In the genomic region with DNA sequence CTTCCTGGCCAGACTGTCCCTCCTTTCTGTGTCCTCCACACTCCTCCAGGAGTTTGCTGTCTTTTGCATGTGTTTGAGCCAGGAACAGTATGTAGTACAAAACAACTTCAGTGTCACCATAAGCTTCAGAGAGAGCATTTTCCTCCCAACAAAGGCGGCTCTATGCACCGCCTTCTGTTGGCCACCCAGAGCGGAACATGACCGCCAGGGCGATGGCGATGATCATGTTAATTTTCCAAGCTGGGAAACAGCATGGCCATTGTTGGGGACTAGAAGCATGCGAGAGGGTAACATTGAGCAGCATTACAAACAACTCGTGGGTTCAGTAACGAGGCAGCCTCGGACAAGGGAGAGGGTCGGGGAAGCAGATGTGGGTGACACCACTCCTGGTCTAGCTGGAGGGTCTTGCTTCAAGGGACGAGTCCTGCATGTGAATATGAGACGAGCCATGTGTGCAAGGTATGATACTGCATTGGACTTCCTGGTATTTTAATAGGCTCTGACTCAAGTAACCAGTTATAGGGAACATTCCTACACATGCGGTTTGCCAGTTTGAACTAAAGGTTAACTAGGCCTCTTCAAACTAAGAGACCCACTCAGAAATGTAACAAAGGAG, we compare ENCODE assay signal across 14 mouse cellular contexts. TPM values are rescaled to one million over a fixed set of nuclear protein-coding genes. Genes with fewer than 3 reads are reported as not detected.
DNase-seq lines count a peak whose midpoint lies in the region; ATAC-seq lines count a peak whose summit lies in the region.
"Had no signal": no experiment of that assay in that cellular context is flagged by ENCODE, and none has a peak within 500 bp of the region (broad histone marks: within the 10 kb centered on the region; RNA-seq: fewer than 3 reads in every experiment).

No protein-coding gene starts in this region.

- no peak overlapping the region for H3K4me2 ChIP-seq in limb, embryonic 11.5 days (ENCODE audit: low read depth, severe bottlenecking)
- H3K4me2 ChIP-seq in forebrain, embryonic 13.5 days: no peak overlapping the region
- H3K4me2 ChIP-seq in hindbrain, embryonic 16.5 days (ENCODE audit: low read length): no peak overlapping the region
- H3K4me2 ChIP-seq in neural tube, embryonic 13.5 days: peak overlapping the region; percentile 5; the same call in 1 of the 2 replicates
- H3K4me2 ChIP-seq in liver, embryonic 12.5 days: no peak overlapping the region
- H3K4me2 ChIP-seq: embryonic facial prominence, embryonic 15.5 days; liver, embryonic 13.5 days had no signal

- no peak for DNase-seq in limb, embryonic 11.5 days (ENCODE audit: low spot score)
- DNase-seq in limb, embryonic 10.5 days (ENCODE audit: low spot score): no peak
- no peak for DNase-seq in kidney, postnatal 25 days
- DNase-seq: adrenal gland, postnatal 25 days; cerebellum, adult 9-11 months; liver, embryonic 13.5 days; thymus, postnatal 36 days had no signal

- H3K36me3 ChIP-seq in limb, embryonic 11.5 days (ENCODE audit: control insufficient read depth, insufficient read depth, low read length): no peaks in the 10 kb centered on the region
- H3K36me3 ChIP-seq in limb, embryonic 10.5 days: no peaks in the 10 kb centered on the region
- H3K36me3 ChIP-seq in forebrain, embryonic 13.5 days (ENCODE audit: poor library complexity, severe bottlenecking): no peaks in the 10 kb centered on the region
- H3K36me3 ChIP-seq in hindbrain, embryonic 16.5 days (ENCODE audit: control insufficient read depth, insufficient read depth, low read length): no peaks in the 10 kb centered on the region
- no peaks in the 10 kb centered on the region for H3K36me3 ChIP-seq in neural tube, embryonic 13.5 days
- no peaks in the 10 kb centered on the region for H3K36me3 ChIP-seq in liver, embryonic 12.5 days
- H3K36me3 ChIP-seq: embryonic facial prominence, embryonic 15.5 days; liver, embryonic 13.5 days had no signal

- H3K27ac ChIP-seq in limb, embryonic 11.5 days (replicated peaks; ENCODE audit: low read depth, low read length): peak overlapping the region; percentile 15; the same call in 1 of the 2 replicates
- no peak overlapping the region for H3K27ac ChIP-seq in limb, embryonic 10.5 days
- peak overlapping the region; percentile 23; the same call in 1 of the 2 replicates for H3K27ac ChIP-seq in forebrain, embryonic 13.5 days
- no peak overlapping the region for H3K27ac ChIP-seq in hindbrain, embryonic 16.5 days (ENCODE audit: low read depth, low read length)
- H3K27ac ChIP-seq in neural tube, embryonic 13.5 days (replicated peaks): peak overlapping the region; percentile 67
- no peak overlapping the region for H3K27ac ChIP-seq in liver, embryonic 12.5 days
- H3K27ac ChIP-seq: embryonic facial prominence, embryonic 15.5 days; liver, embryonic 13.5 days had no signal

- no peak overlapping the region for H3K9ac ChIP-seq in limb, embryonic 11.5 days (ENCODE audit: low read length)
- no peak overlapping the region for H3K9ac ChIP-seq in forebrain, embryonic 13.5 days
- no peak overlapping the region for H3K9ac ChIP-seq in hindbrain, embryonic 16.5 days (ENCODE audit: low read depth, low read length)
- H3K9ac ChIP-seq in neural tube, embryonic 13.5 days: no peak overlapping the region
- H3K9ac ChIP-seq in liver, embryonic 12.5 days: no peak overlapping the region
- H3K9ac ChIP-seq: embryonic facial prominence, embryonic 15.5 days; liver, embryonic 13.5 days had no signal

- H3K27me3 ChIP-seq in limb, embryonic 11.5 days (ENCODE audit: control insufficient read depth, insufficient read depth, low read length): no peaks in the 10 kb centered on the region
- H3K27me3 ChIP-seq in limb, embryonic 10.5 days (ENCODE audit: low read depth, poor library complexity, severe bottlenecking): no peaks in the 10 kb centered on the region
- no peaks in the 10 kb centered on the region for H3K27me3 ChIP-seq in forebrain, embryonic 13.5 days
- H3K27me3 ChIP-seq in hindbrain, embryonic 16.5 days (replicated peaks; ENCODE audit: control insufficient read depth, insufficient read depth, low read length): no peaks in the 10 kb centered on the region
- H3K27me3 ChIP-seq in neural tube, embryonic 13.5 days: no peaks in the 10 kb centered on the region
- H3K27me3 ChIP-seq in liver, embryonic 12.5 days (replicated peaks): 0 out of 2 replicates have a peak, but pooled peaks cover 5% of the 10 kb centered on the region
- H3K27me3 ChIP-seq: CH12.LX; embryonic facial prominence, embryonic 15.5 days; liver, embryonic 13.5 days had no signal

- H3K9me3 ChIP-seq in limb, embryonic 11.5 days (ENCODE audit: control insufficient read depth, low read length): no peaks in the 10 kb centered on the region
- no peaks in the 10 kb centered on the region for H3K9me3 ChIP-seq in limb, embryonic 10.5 days (replicated peaks)
- no peaks in the 10 kb centered on the region for H3K9me3 ChIP-seq in forebrain, embryonic 13.5 days (replicated peaks)
- H3K9me3 ChIP-seq in hindbrain, embryonic 16.5 days (ENCODE audit: control insufficient read depth, low read length): no peaks in the 10 kb centered on the region
- H3K9me3 ChIP-seq in neural tube, embryonic 13.5 days: no peaks in the 10 kb centered on the region
- H3K9me3 ChIP-seq in liver, embryonic 12.5 days (replicated peaks): no peaks in the 10 kb centered on the region
- H3K9me3 ChIP-seq: embryonic facial prominence, embryonic 15.5 days; liver, embryonic 13.5 days had no signal

- 74% methylated on average over 14 of the region's 14 CpGs for WGBS in limb, embryonic 11.5 days
- 87% methylated on average over 14 of the region's 14 CpGs for WGBS in limb, embryonic 10.5 days
- 46% methylated on average over 14 of the region's 14 CpGs for WGBS in forebrain, embryonic 13.5 days
- WGBS in hindbrain, embryonic 16.5 days: 64% methylated on average over 14 of the region's 14 CpGs
- WGBS in neural tube, embryonic 13.5 days: 63% methylated on average over 14 of the region's 14 CpGs
- WGBS in liver, embryonic 12.5 days (ENCODE audit: insufficient replicate concordance): 72% methylated on average over 14 of the region's 14 CpGs

- H3K4me3 ChIP-seq in limb, embryonic 11.5 days (ENCODE audit: low read depth, low read length): no peak overlapping the region
- no peak overlapping the region for H3K4me3 ChIP-seq in limb, embryonic 10.5 days
- no peak overlapping the region for H3K4me3 ChIP-seq in forebrain, embryonic 13.5 days
- H3K4me3 ChIP-seq in hindbrain, embryonic 16.5 days (ENCODE audit: low read length): no peak overlapping the region
- H3K4me3 ChIP-seq in neural tube, embryonic 13.5 days: no peak overlapping the region
- H3K4me3 ChIP-seq in liver, embryonic 12.5 days: no peak overlapping the region
- H3K4me3 ChIP-seq: embryonic facial prominence, embryonic 15.5 days; liver, embryonic 13.5 days had no signal

- no peaks in the 10 kb centered on the region for H3K4me1 ChIP-seq in limb, embryonic 11.5 days (ENCODE audit: control insufficient read depth, insufficient read depth, low read length)
- 0 out of 2 replicates have a peak, but pooled peaks cover 14% of the 10 kb centered on the region for H3K4me1 ChIP-seq in limb, embryonic 10.5 days
- peaks cover 20% of the 10 kb centered on the region; the same call in 1 of the 2 replicates for H3K4me1 ChIP-seq in forebrain, embryonic 13.5 days
- H3K4me1 ChIP-seq in hindbrain, embryonic 16.5 days (ENCODE audit: control insufficient read depth, insufficient read depth, low read depth, low read length): no peaks in the 10 kb centered on the region
- H3K4me1 ChIP-seq in neural tube, embryonic 13.5 days (replicated peaks): peaks cover 25% of the 10 kb centered on the region
- H3K4me1 ChIP-seq in liver, embryonic 12.5 days: peaks cover 35% of the 10 kb centered on the region

- no peak for ATAC-seq in limb, embryonic 11.5 days (ENCODE audit: insufficient number of reproducible peaks, low FRiP score, low TSS enrichment, low read depth)
- ATAC-seq in forebrain, embryonic 13.5 days: peak; percentile 53; the same call in 1 of the 2 replicates
- ATAC-seq in hindbrain, embryonic 16.5 days: peak; percentile 60
- peak; percentile 41; the same call in 1 of the 2 replicates for ATAC-seq in neural tube, embryonic 13.5 days (ENCODE audit: low read depth)
- no peak for ATAC-seq in liver, embryonic 12.5 days

RNA-seq across cellular contexts. Expression of a gene that starts 22.8 kb away (rescaled TPM):
- polyA plus RNA-seq in limb, embryonic 11.5 days (2014; fragmentation: Nextera tagmentation; extraction: Ambion mirVana): 1.2 and 1.3 TPM in 2 replicates
- 0.26 and 0.28 TPM in 2 replicates for polyA plus RNA-seq in limb, embryonic 10.5 days (2016; fragmentation: Nextera tagmentation; extraction: Ambion mirVana)
- polyA plus RNA-seq in forebrain, embryonic 13.5 days (2015; fragmentation: Nextera tagmentation; extraction: Ambion mirVana): 0.22 TPM in 1 of 2 replicates, not detected in the other
- 0.22 and 0.43 TPM in 2 replicates for polyA plus RNA-seq in hindbrain, embryonic 16.5 days (2015; fragmentation: Nextera tagmentation; extraction: Ambion mirVana)
- polyA plus RNA-seq in neural tube, embryonic 13.5 days (2015; fragmentation: Nextera tagmentation; extraction: Ambion mirVana): 1.0 TPM in 1 of 2 replicates, not detected in the other
- polyA plus RNA-seq in liver, embryonic 12.5 days (2016; fragmentation: Nextera tagmentation; extraction: Ambion mirVana): 6.6 and 6.7 TPM in 2 replicates

RNA-seq across cellular contexts. Expression of a gene that starts 39.8 kb away (rescaled TPM):
- polyA plus RNA-seq in limb, embryonic 11.5 days (2014; fragmentation: Nextera tagmentation; extraction: Ambion mirVana): 1.8 and 2.5 TPM in 2 replicates
- polyA plus RNA-seq in limb, embryonic 10.5 days (2016; fragmentation: Nextera tagmentation; extraction: Ambion mirVana): 0.89 and 2.0 TPM in 2 replicates
- 2.3 and 4.1 TPM in 2 replicates for polyA plus RNA-seq in forebrain, embryonic 13.5 days (2015; fragmentation: Nextera tagmentation; extraction: Ambion mirVana)
- 6.4 and 6.7 TPM in 2 replicates for polyA plus RNA-seq in hindbrain, embryonic 16.5 days (2015; fragmentation: Nextera tagmentation; extraction: Ambion mirVana)
- polyA plus RNA-seq in neural tube, embryonic 13.5 days (2015; fragmentation: Nextera tagmentation; extraction: Ambion mirVana): 12.4 and 13.1 TPM in 2 replicates
- polyA plus RNA-seq in liver, embryonic 12.5 days (2016; fragmentation: Nextera tagmentation; extraction: Ambion mirVana): 0.78 and 1.0 TPM in 2 replicates

RNA-seq across cellular contexts. Expression of a gene that starts 43.6 kb away (rescaled TPM):
- not detected in 2 replicates for polyA plus RNA-seq in limb, embryonic 11.5 days (2014; fragmentation: Nextera tagmentation; extraction: Ambion mirVana)
- not detected in 2 replicates for polyA plus RNA-seq in limb, embryonic 10.5 days (2016; fragmentation: Nextera tagmentation; extraction: Ambion mirVana)
- not detected in 2 replicates for polyA plus RNA-seq in forebrain, embryonic 13.5 days (2015; fragmentation: Nextera tagmentation; extraction: Ambion mirVana)
- polyA plus RNA-seq in hindbrain, embryonic 16.5 days (2015; fragmentation: Nextera tagmentation; extraction: Ambion mirVana): not detected in 2 replicates
- polyA plus RNA-seq in neural tube, embryonic 13.5 days (2015; fragmentation: Nextera tagmentation; extraction: Ambion mirVana): not detected in 2 replicates
- not detected in 2 replicates for polyA plus RNA-seq in liver, embryonic 12.5 days (2016; fragmentation: Nextera tagmentation; extraction: Ambion mirVana)
- polyA plus RNA-seq: heart, embryonic 14.5 days; liver, embryonic 13.5 days had no signal

Comparison
In these comparisons a context has a peak if more than half of its experiments do, and no peak if none do; other contexts are left out.
1. H3K27ac ChIP-seq: peak in limb, embryonic 11.5 days (single experiment), forebrain, embryonic 13.5 days (single experiment) and neural tube, embryonic 13.5 days (single experiment); none in limb, embryonic 10.5 days (single experiment), hindbrain, embryonic 16.5 days (single experiment) and liver, embryonic 12.5 days (single experiment).
2. ATAC-seq: peak in forebrain, embryonic 13.5 days (single experiment), hindbrain, embryonic 16.5 days (single experiment) and neural tube, embryonic 13.5 days (single experiment); none in limb, embryonic 11.5 days (single experiment) and liver, embryonic 12.5 days (single experiment).